Mouse (Mus musculus) brain, embryonic 14.5 days (tissue): ENCODE measurements around the gene Usp27x. TPM values are rescaled to one million over a fixed set of nuclear protein-coding genes. Genes with fewer than 3 reads are reported as not detected.
A peak's percentile ranks its signal among the peaks of the same experiment; 100 is the strongest.

Experiments
- DNase-seq: peaks from one replicate; pipeline ENCODE4 v3.0.0-alpha.2; 2011; ENCODE audit warnings: low read depth
- CTCF ChIP-seq: fragments of 200-500 bp; IDR thresholded peaks from 2 replicates; pipeline ENCODE4 v1.5.1; 2012; ENCODE audit warnings: inconsistent platforms, mild to moderate bottlenecking, moderate library complexity, borderline replicate concordance; ENCODE audit not compliant: insufficient read depth, insufficient read length; ENCODE audit errors: extremely low read depth
- POLR2A ChIP-seq: fragments of 200-500 bp; IDR thresholded peaks from 2 replicates; pipeline ENCODE4 v1.6.1; 2012; ENCODE audit warnings: mild to moderate bottlenecking, inconsistent platforms, borderline replicate concordance; ENCODE audit not compliant: poor library complexity, insufficient read depth, insufficient read length, severe bottlenecking; ENCODE audit errors: extremely low read depth
- polyA plus RNA-seq: library from polyadenylated mRNA; depleted of rRNA; stranded (reverse); fragments of >200 nt; gene quantifications from 2 replicates; pipeline ENCODE4 v1.2.3, GENCODE M21; 2012; rRNA removed

The Usp27x gene
- polyA plus RNA-seq = 6.0 and 9.4 TPM in 2 replicates

GRCm38 (mm10) chrX:7375716-7376480 lies at the start of gene Usp27x:
Gene Usp27x, minus strand, starts transcription at chrX:7375830.
- DNase-seq = peak; percentile 84
- TF ChIP-seq CTCF (peak; percentile 59), POLR2A (no peak)

DNA sequence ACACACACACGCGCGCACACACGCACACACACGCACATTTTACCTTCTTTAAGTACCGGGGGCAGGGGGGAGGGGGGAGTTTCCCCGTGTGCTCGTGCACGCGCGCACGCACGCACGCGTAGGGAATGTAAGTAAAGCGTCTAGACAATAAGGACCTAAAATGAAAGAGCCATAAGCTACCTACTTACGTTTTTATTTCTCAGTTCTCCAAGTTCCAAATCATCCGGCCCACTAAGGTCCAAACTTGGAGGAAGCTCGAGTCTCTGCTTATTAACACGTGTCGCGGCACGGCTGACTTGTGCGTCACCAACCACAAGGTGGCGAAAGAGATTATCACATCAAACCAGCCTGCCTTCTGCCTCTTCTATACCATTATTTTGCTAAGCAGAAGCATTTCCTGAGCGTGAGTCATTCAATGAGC lies 47.1 kb upstream of the Usp27x start:
- TF ChIP-seq CTCF (peak; percentile 74), POLR2A (no peak)
- peak; percentile 89 for DNase-seq

DNA sequence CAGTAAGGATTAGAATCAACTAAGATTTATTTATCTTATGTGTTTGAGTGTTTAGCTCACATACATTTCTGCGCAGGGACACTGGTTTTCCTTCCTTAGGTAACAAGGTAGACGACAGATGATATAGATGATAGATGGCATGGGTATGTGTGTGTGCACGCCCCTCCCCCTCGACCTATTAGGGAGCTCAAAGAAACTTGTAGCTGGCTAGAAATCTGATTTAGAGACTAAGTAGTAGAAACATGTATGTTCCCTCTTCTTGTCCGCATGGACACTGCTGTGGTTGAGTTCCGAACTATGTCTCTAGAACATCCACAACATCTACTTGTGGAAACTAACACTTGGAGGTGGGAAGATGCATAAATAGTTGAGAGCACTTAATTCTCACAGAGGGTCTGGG lies 46.5 kb upstream of the Usp27x start:
- no peak for TF ChIP-seq POLR2A
- TF ChIP-seq CTCF = no peak
- no peak for DNase-seq

- TF ChIP-seq CTCF = peak; percentile 75; the same call in 1 of the 2 replicates
- TF ChIP-seq POLR2A = no peak
Measured at GRCm38 (mm10) chrX:7421016-7421415, 45.4 kb upstream of the Usp27x start.

GRCm38 (mm10) chrX:7416178-7416871 lies 40.7 kb upstream of the Usp27x start:
- no peak for TF ChIP-seq POLR2A
- TF ChIP-seq CTCF = no peak
- DNase-seq = peak; percentile 95

More at GRCm38 (mm10) chrX:7421016-7421415, 45.4 kb upstream of the Usp27x start:
- peak; percentile 94 for DNase-seq

DNA sequence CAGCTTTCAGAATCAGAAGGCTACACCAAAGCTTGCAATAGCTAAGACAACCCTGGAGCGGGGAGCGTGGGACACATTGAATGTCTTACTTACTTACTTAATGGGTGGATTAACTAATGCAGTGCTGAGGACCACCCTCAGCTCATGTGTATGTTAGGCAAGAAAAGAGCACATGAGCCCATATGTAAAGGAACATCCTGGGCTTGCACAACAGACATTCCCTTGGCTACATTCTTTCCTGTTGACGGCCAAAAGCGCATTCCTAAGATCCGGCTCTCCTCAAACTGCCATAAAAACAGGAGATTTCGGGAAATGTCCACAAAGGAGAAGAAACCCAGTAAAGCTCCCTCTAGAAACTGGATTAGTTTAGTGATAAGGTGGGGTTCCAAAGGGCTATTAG lies 39.7 kb upstream of the Usp27x start:
- no peak for DNase-seq
- TF ChIP-seq POLR2A (no peak), CTCF (no peak)

DNA sequence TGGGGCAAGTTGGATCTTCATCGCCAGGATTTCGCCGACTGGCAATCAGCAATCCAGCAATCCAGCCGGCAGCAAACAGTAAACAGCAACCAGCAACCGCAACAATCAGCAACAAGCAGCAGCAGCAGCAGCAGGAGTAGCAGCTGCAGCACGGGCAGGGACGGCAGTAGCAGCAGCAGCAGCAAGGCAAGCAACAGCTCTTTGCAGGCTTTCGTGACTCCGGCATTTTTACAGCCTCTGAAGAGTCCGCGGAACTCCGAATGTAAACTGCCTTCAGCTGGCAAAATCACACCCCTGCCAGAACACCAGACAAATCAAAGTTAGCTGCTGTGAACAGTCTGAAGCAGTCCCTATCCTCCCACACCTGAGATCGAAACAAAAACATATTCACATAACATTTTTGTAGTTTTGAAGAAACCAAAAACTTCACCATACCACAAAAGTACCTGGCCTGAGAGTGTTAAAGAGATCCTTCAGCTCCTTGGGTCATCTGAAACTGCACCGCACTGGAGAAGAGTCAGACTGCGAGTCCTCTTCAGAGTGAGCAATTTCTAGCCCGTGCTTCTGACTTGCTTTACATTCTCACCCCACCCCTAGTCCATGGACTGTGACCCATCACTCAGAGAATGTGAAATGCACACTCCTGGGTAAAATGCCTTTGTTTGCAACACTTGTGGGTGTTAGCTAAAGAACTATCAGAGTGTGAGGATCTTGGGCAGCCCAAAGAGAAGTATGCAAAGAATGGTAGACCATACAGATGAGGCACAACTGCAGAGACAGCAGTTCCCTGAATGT lies 36.8 kb upstream of the Usp27x start:
- no peak for DNase-seq
- TF ChIP-seq CTCF (no peak), POLR2A (no peak)

DNA sequence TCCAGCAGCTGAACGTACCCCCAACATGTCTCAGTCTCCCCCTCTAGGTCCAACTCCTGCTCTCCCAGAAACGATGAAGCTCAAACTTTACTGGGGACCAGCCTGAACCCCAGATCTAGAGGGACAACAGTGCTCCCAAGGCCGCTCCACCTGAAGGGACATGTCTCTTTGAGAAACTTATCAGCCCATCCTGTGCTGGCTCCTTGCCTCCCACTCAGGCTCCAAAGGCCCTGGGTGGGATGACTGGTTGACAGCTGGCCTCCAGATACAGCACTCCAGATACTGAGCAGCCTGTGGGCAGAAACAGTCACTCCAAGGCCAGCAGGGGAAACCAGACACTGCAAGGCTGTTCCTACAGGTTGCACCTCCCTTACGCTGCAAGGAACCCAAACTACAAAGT lies 956 bp upstream of the Usp27x start:
- TF ChIP-seq POLR2A = no peak
- no peak for TF ChIP-seq CTCF
- peak; percentile 4 for DNase-seq

DNA sequence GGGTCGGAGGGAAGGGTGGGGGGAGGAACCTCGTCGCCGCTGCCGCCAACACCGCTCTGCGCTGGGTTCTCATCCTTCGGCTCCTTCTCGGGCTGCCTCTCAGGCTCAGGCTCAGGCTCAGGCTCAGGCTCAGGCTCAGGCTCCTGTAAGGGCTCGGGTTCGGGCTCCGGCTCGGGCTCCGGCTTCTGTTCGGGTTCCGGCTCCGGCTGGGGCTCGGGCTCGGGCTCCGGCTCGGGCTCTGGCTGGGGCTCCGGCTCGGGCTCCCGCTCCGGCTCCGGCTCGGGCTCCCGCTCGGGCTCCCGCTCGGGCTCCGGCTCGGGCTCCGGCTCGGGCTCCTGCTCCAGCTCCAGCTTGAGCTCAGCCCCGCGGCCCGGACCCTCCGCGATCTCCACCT lies 311 bp downstream of the Usp27x start:
- DNase-seq = no peak
- no peak for TF ChIP-seq CTCF
- no peak for TF ChIP-seq POLR2A

DNA sequence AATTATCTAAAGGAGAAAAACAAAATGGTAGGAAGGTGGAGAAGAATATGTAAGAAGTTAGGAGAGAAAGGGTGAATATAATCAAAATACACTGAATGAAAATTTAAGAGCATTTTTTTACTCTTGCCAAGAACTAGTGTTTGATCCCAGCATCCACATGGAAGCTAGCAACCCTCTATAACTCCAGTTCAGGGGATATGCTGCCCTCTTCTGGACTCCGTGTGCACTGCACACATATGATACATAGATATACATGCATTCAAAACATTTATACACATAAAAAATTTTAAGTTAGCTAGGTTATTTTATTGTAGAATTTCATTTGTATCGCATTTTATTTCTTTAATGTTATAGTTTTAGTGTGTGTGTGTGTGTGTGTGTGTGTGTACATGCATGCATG lies 50.2 kb downstream of the Usp27x start:
- DNase-seq = no peak
- TF ChIP-seq POLR2A (no peak), CTCF (peak; percentile 16; the same call in 1 of the 2 replicates)

GRCm38 (mm10) chrX:7322288-7322687 lies 53.3 kb downstream of the Usp27x start:
- DNase-seq = peak; percentile 76
- peak; percentile 63; the same call in 1 of the 2 replicates for TF ChIP-seq CTCF
- TF ChIP-seq POLR2A = no peak

Other genes with a start within 250 kb of the Usp27x start
- 9.1 and 13.2 TPM in 2 replicates for gene Clcn5, start 56.5 kb downstream of the Usp27x start, polyA plus RNA-seq
- 0.07 and 0.13 TPM in 2 replicates for gene Foxp3, start 197.8 kb upstream of the Usp27x start, polyA plus RNA-seq
- gene Ppp1r3f, start 198.5 kb upstream of the Usp27x start, polyA plus RNA-seq = 9.6 and 9.8 TPM in 2 replicates
- 26.8 and 35.3 TPM in 2 replicates for gene Ccdc22, start 229.7 kb upstream of the Usp27x start, polyA plus RNA-seq
- gene Cacna1f, start 231.3 kb upstream of the Usp27x start, polyA plus RNA-seq = 0.15 and 0.36 TPM in 2 replicates